Mouse (Mus musculus): ENCODE results near the gene Art3. TPM values are rescaled to one million over a fixed set of nuclear protein-coding genes. Genes with fewer than 3 reads are reported as not detected.

The Art3 gene
- total RNA-seq, 1 experiment, result 0.71 TPM

DNA sequence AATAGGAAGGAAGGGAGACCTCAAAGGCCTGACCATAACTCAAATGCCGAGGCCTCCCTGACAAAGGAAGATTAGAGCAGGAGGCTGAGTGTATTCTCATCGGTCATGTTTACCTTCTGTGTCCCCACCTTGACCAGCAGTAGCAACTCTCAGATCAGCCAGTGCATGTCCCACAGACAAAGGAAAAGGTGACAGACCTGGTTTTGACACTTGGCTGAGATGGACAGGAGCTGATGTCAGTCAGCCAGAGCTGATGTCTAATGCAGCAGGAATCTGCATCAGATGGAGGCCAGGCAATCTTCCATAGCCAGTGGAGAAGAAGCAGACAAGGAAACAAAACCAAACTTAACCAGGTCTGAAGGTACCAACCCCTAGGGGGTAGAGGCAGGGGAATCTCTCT lies 41.0 kb downstream of the Art3 start:
- no peak for DNase-seq (ENCODE audit: low read depth, low spot score)
- in situ Hi-C loops (cut with MboI; ENCODE audit: low sequenced_read_pairs in 2 of 2, unreplicated experiment in 2 of 2), result no loop called here
- no peaks in the 10 kb centered on the region for H3K9me3 ChIP-seq (ENCODE audit: control insufficient read depth, insufficient read depth, low read depth, low read length)
- no peak overlapping the region for H3K4me3 ChIP-seq (ENCODE audit: insufficient read depth in 1 of 2, low read depth in 1 of 2, low read length in 2 of 2, poor library complexity in 1 of 2, severe bottlenecking in 1 of 2)
- H3K36me3 ChIP-seq (ENCODE audit: control insufficient read depth, insufficient read depth, low read length, poor library complexity, severe bottlenecking), result no peaks in the 10 kb centered on the region
- H3K27ac ChIP-seq (ENCODE audit: insufficient read depth, low read depth, low read length, poor library complexity, severe bottlenecking), result no peak overlapping the region
- H3K9ac ChIP-seq (ENCODE audit: insufficient read depth, low read depth, low read length, poor library complexity, severe bottlenecking), result no peak overlapping the region
- no peaks in the 10 kb centered on the region for H3K4me1 ChIP-seq (ENCODE audit: control insufficient read depth in 2 of 2, insufficient read depth in 2 of 2, low read length in 2 of 2, poor library complexity in 1 of 2)
- TF ChIP-seq MAFK (IDR thresholded peaks at IDR 0.05; ENCODE audit: insufficient read depth, low read depth, low read length) (no peak), HCFC1 (IDR thresholded peaks at IDR 0.05; ENCODE audit: borderline replicate concordance, insufficient read depth, low read length) (no peak)

GRCm38 (mm10) chr5:92374721-92375142 lies 43.1 kb downstream of the Art3 start:
- no peaks in the 10 kb centered on the region for H3K9me3 ChIP-seq (ENCODE audit: control insufficient read depth, insufficient read depth, low read depth, low read length)
- no peak overlapping the region for H3K9ac ChIP-seq (ENCODE audit: insufficient read depth, low read depth, low read length, poor library complexity, severe bottlenecking)
- in situ Hi-C loops (cut with MboI; ENCODE audit: low sequenced_read_pairs in 2 of 2, unreplicated experiment in 2 of 2), result no loop called here
- TF ChIP-seq MAFK (IDR thresholded peaks at IDR 0.05; ENCODE audit: insufficient read depth, low read depth, low read length) (no peak), ZNF384 (IDR thresholded peaks at IDR 0.05; ENCODE audit: low read depth, low read length) (no peak), ZC3H11A (IDR thresholded peaks at IDR 0.05; ENCODE audit: borderline replicate concordance, low read depth, low read length) (no peak), HCFC1 (IDR thresholded peaks at IDR 0.05; ENCODE audit: borderline replicate concordance, insufficient read depth, low read length) (no peak), CHD2 (IDR thresholded peaks at IDR 0.05; ENCODE audit: low read depth, low read length) (no peak)
- H3K4me3 ChIP-seq (ENCODE audit: insufficient read depth in 1 of 2, low read depth in 1 of 2, low read length in 2 of 2, poor library complexity in 1 of 2, severe bottlenecking in 1 of 2), result no peak overlapping the region
- H3K36me3 ChIP-seq (ENCODE audit: control insufficient read depth, insufficient read depth, low read length, poor library complexity, severe bottlenecking), result no peaks in the 10 kb centered on the region
- no peak for DNase-seq (ENCODE audit: low read depth, low spot score)
- no peaks in the 10 kb centered on the region for H3K4me1 ChIP-seq (ENCODE audit: control insufficient read depth in 2 of 2, insufficient read depth in 2 of 2, low read length in 2 of 2, poor library complexity in 1 of 2)
- H3K27ac ChIP-seq (ENCODE audit: insufficient read depth, low read depth, low read length, poor library complexity, severe bottlenecking), result no peak overlapping the region

- H3K9me3 ChIP-seq (ENCODE audit: control insufficient read depth, insufficient read depth, low read depth, low read length), result no peaks in the 10 kb centered on the region
- TF ChIP-seq HCFC1 (IDR thresholded peaks at IDR 0.05; ENCODE audit: borderline replicate concordance, insufficient read depth, low read length), result no peak
- no peak for TF ChIP-seq ZC3H11A (IDR thresholded peaks at IDR 0.05; ENCODE audit: borderline replicate concordance, low read depth, low read length)
- no peak for TF ChIP-seq CHD2 (IDR thresholded peaks at IDR 0.05; ENCODE audit: low read depth, low read length)
- no peak for TF ChIP-seq MAFK (IDR thresholded peaks at IDR 0.05; ENCODE audit: insufficient read depth, low read depth, low read length)
- TF ChIP-seq ZNF384 (IDR thresholded peaks at IDR 0.05; ENCODE audit: low read depth, low read length), result no peak
- no peak overlapping the region for H3K9ac ChIP-seq (ENCODE audit: insufficient read depth, low read depth, low read length, poor library complexity, severe bottlenecking)
- H3K36me3 ChIP-seq (ENCODE audit: control insufficient read depth, insufficient read depth, low read length, poor library complexity, severe bottlenecking), result no peaks in the 10 kb centered on the region
- no peaks in the 10 kb centered on the region for H3K4me1 ChIP-seq (ENCODE audit: control insufficient read depth in 2 of 2, insufficient read depth in 2 of 2, low read length in 2 of 2, poor library complexity in 1 of 2)
- in situ Hi-C loops (cut with MboI; ENCODE audit: low sequenced_read_pairs in 2 of 2, unreplicated experiment in 2 of 2), result no loop called here
- no peak overlapping the region for H3K27ac ChIP-seq (ENCODE audit: insufficient read depth, low read depth, low read length, poor library complexity, severe bottlenecking)
- no peak for DNase-seq (ENCODE audit: low read depth, low spot score)
- no peak overlapping the region for H3K4me3 ChIP-seq (ENCODE audit: insufficient read depth in 1 of 2, low read depth in 1 of 2, low read length in 2 of 2, poor library complexity in 1 of 2, severe bottlenecking in 1 of 2)
Measured at GRCm38 (mm10) chr5:92375368-92375767, 43.7 kb downstream of the Art3 start.

- in situ Hi-C loops (cut with MboI; ENCODE audit: low sequenced_read_pairs in 2 of 2, unreplicated experiment in 2 of 2), result no loop called here
- no peak overlapping the region for H3K27ac ChIP-seq (ENCODE audit: insufficient read depth, low read depth, low read length, poor library complexity, severe bottlenecking)
- no peak for TF ChIP-seq ZC3H11A (IDR thresholded peaks at IDR 0.05; ENCODE audit: borderline replicate concordance, low read depth, low read length)
- no peak for TF ChIP-seq CHD2 (IDR thresholded peaks at IDR 0.05; ENCODE audit: low read depth, low read length)
Measured at GRCm38 (mm10) chr5:92376795-92377405, 45.3 kb downstream of the Art3 start.

More at GRCm38 (mm10) chr5:92376795-92377405, 45.3 kb downstream of the Art3 start:
- H3K9ac ChIP-seq (ENCODE audit: insufficient read depth, low read depth, low read length, poor library complexity, severe bottlenecking), result no peak overlapping the region
- H3K4me1 ChIP-seq (ENCODE audit: control insufficient read depth in 2 of 2, insufficient read depth in 2 of 2, low read length in 2 of 2, poor library complexity in 1 of 2), result no peaks in the 10 kb centered on the region
- no peaks in the 10 kb centered on the region for H3K9me3 ChIP-seq (ENCODE audit: control insufficient read depth, insufficient read depth, low read depth, low read length)
- no peaks in the 10 kb centered on the region for H3K36me3 ChIP-seq (ENCODE audit: control insufficient read depth, insufficient read depth, low read length, poor library complexity, severe bottlenecking)
- no peak for DNase-seq (ENCODE audit: low read depth, low spot score)
- no peak overlapping the region for H3K4me3 ChIP-seq (ENCODE audit: insufficient read depth in 1 of 2, low read depth in 1 of 2, low read length in 2 of 2, poor library complexity in 1 of 2, severe bottlenecking in 1 of 2)
